Mouse (Mus musculus) T-helper 17 cell (primary cell): ENCODE results near the gene Gm14391.
"Not testable (repeated sequence)": the region's sequence is repeated elsewhere in the genome, so short reads cannot be mapped to it uniquely, and the experiment has no call there.

Source experiments
- in situ Hi-C, 2 experiments: fragments of 300-600 bp; cut with MboI, MseI; formaldehyde crosslinking; loops; 1 replicate in 1 of 2; 2 replicates in 1 of 2; pipeline ENCODE4 v1.15.1; 2025; ENCODE audit warnings: high pct_unique_total_duplicates in 2 of 2

The Gm14391 gene

DNA sequence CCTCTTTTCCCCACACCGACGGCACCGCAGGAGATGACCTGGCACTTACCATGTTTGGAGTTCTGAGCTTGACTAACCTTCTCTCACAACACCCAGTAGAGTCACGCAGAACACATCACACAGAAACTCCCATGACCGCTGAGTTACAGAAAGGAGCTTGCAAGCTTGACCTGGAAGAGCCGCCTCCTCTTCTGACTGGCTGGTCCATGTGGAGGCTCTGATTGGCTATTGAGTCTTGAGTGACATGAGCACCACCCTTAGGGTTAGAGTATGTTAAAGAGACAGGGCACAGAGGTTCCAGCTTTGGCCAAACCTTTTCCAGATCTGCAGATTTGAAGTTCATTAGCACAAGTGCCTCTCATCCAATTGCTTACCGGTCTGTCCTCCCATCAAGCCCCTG lies at the start of gene Gm14391:
TSS of gene Gm14391 (minus strand) at position 186 of the 400 bp plus-strand sequence.
- in situ Hi-C loops: loop anchor here in 1 of 2 experiments (10.0 to 25.0 kb wide), 2 partner anchors 52 to 1531 kb away; no protein-coding TSS in a partner anchor

DNA sequence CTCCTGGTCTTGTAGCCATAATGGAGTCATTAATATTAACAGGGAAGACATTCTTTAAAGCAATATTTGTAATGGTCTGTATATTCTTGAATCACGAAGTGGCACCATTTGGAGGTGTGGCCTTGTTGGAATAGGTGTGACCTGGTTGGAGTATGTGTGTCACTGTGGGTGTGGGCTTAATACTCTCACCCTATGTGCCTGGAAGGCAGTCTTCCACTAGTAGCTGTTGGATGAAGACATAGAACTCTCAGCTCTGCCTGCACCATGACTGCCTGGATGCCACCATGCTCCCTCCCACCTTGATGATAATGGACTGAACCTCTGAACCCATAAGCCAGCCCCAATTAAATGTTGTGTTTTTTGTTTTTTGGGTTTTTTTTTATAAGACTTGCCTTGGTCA lies 27.7 kb downstream of the Gm14391 start:
- in situ Hi-C loops: loop anchor here (5.0 to 10.0 kb wide), 4 partner anchors 596 to 1446 kb away; no protein-coding TSS in a partner anchor

DNA sequence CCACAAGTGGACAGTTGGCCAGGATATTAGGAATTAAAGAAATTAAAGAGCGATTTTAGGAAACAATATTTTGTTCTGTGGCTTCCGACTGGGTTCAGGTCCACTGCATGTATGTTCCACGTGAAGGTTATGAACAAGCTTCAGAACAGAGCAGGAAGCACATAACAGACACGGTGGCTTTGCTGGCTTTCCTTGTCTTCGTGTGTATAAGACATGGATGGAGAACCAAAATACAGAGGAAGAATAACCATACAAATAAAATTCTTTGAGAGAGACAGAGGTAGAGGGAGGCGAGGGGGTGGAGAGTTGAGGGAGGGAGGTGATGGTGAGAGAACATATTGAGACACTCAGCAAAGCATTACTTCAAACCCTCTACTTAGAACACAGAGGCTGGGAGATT lies 30.4 kb downstream of the Gm14391 start:
- in situ Hi-C loops: loop anchor here (5.0 to 10.0 kb wide), 4 partner anchors 598 to 1448 kb away; no protein-coding TSS in a partner anchor

DNA sequence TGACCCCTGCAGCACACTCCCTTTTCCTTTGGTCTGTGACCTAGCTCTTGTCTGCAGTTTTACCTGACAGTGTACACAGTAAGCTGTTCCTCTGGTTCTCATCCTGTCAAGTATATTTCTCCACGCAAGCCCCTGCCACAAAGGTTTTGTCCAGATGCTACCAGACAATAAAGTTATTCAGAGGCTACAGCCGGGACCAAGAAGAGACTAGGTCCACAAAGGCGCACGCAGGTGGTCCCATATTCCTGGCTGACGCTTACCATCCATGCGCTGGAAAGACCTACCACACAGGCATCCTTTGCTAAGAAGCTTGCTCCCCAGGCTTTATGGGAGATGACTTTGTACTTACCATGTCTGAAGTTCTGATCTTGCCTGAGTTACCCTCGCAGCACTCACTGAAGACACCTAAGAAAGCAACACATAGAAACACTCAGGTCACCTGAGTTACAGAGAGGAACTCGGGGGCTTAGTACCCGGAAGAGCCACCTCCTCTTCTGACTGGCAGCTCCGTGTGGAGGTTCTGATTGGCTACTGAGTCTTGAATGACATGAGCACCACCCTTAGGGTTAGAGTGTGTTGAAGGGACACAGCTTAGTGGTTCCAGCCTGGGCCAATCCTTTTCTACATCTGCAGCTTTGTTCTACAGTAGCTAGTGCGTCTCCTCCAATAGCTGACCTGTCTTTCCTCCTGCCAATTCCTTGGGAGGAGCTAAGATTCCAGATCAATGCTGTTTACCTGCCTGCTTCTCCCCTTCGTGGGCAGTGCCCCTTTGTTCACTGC lies 31.1 kb downstream of the Gm14391 start, which contains the start of gene Gm14443:
TSS of gene Gm14443 (minus strand) at position 471 of the 780 bp plus-strand sequence.
- in situ Hi-C loops: loop anchor here (5.0 to 10.0 kb wide), 4 partner anchors 599 to 1449 kb away; no protein-coding TSS in a partner anchor

DNA sequence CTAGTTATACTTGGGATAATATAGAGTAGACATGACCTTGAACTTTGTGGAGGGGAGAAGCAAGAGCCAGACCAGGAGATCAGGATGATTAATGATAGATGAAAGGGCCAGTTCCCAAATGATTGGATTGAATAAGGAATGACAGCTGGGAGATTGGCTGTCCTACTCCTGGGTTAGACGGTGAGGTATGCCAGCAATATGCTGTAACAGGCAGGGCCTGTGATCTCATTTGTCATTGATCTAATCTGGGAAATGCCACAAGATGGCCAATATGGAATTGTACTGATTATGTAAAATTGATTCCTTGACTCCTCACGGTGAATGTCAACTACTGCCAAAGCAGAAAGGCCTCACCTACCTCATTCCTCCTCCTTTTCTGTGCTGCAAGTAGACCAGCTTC lies 32.7 kb downstream of the Gm14391 start:
- in situ Hi-C loops: loop anchor here (10.0 to 25.0 kb wide), 9 partner anchors 438 to 1451 kb away; partner anchors contain the start of genes Gm11007 (in 1 of the 2), Gm14434 (in 1 of the 2) and Gm6710 (in 1 of the 2)

DNA sequence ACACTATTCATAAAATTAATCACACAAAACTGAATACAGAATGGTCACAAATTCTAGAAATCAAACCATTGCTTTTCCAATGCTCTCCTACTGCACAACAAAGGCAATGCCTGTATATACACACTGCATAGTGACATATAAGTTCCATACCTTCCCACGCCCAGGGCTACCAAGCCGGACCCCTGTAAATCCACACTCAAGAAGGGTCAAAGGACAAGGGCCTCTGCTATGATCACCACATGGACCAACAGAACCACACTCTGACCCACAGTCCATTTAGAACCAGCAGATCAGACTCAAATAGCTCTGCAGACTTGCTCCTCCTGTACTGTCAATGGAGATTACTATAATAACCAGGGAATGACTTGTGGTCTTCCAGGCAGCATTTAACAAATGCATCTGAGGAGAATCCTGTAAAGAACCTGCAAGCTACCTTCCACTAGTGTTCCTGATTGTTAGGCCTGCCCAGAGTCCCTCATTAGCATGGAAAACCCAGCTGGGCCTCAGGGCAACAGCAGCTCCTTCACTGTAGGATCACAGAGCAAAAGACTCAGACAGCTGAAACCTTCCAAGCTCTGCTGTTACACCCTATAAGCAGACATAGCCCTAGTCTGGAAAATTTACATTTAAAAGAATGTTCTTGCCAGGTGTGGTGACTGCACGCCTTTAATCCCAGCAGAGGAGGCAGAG lies 33.7 kb downstream of the Gm14391 start:
- in situ Hi-C loops: loop anchor here (10.0 to 25.0 kb wide), 9 partner anchors 439 to 1452 kb away; partner anchors contain the start of genes Gm11007 (in 1 of the 2), Gm14434 (in 1 of the 2) and Gm6710 (in 1 of the 2)

DNA sequence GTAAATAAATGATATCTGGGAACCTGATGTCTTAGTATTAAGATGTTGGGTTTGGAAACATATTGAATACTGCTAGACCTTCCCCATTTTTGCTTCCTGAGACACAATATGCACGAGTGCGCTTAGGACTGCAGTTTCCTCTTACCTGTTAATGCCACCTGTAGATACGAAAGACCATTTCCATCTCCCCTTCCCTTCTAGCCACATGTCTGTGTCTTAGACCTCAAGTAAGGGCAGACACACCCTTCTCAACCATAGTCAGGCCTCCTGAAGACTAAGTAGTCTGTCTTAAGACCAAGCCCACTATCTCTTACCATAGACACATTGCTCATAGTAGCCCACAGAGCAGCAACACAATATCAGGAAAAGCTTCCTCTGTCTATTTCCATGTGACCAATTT lies 34.6 kb downstream of the Gm14391 start:
- in situ Hi-C loops: loop anchor here (10.0 to 25.0 kb wide), 9 partner anchors 440 to 1453 kb away; partner anchors contain the start of genes Gm11007 (in 1 of the 2), Gm14434 (in 1 of the 2) and Gm6710 (in 1 of the 2)

DNA sequence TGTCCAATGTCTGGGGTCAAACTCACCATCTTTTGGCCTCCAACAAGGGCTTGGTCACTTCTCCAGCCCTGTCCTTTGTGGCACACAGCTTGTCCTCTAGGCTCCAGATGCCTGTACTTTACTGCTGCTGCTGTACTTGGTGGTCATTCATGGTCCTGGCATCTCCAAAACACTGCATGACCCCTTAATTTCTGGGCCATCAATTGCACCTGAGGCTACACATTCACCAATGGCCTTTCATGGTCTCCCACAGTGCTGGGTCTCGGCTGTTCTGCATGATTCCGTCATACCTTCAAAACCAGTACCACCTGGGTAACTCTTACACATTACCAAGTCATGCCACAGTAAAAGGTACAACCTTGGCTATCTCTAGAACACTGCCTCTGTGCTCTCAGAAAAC lies 39.8 kb downstream of the Gm14391 start:
- in situ Hi-C loops: loop anchor here (25.0 kb wide), 6 partner anchors 445 to 1320 kb away; partner anchors contain the start of genes Gm11007 (in 1 of the 2), Gm14434 (in 1 of the 2) and Gm6710 (in 1 of the 2)

DNA sequence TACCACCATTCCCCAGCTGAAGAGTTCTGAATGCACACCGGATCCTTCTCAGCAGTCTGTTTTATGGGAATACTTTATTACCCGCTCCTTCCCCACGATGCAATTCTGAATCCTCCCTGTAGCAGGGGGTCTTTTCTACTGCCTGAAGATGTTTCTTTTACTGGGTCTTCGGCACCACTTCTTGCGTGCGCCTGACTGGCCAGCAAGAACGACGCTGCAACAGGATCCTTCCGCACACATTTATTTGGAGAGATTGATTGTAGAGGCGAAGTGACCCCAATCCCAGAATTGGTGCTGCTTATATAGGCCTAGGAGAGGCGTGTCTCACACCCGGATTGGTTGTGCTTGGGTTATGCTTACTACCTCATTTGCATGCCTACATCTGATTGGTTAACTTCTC lies 41.6 kb downstream of the Gm14391 start:
- in situ Hi-C loops: loop anchor here (25.0 kb wide), 6 partner anchors 447 to 1322 kb away; partner anchors contain the start of genes Gm11007 (in 1 of the 2), Gm14434 (in 1 of the 2) and Gm6710 (in 1 of the 2)

DNA sequence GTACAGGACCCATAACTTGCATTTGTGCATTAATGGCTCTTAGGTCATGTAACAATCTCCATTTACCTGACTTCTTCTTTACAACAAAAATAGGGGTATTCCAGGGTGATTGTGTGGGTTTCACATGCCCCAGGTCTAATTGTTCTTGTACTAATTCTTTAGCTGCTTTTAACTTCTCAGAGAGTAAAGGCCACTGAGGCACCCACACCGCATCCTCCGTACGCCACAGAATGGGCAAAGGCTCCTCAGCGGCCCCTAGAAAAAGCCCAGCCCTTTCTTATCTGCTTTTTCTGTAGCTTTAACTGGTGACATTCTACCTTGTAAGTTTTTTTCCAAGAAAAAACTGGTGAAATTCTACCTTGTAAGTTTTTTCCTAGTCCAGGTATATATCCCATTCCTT lies 45.3 kb downstream of the Gm14391 start:
- in situ Hi-C loops: loop anchor here (25.0 kb wide), 6 partner anchors 451 to 1326 kb away; partner anchors contain the start of genes Gm11007 (in 1 of the 2), Gm14434 (in 1 of the 2) and Gm6710 (in 1 of the 2)

DNA sequence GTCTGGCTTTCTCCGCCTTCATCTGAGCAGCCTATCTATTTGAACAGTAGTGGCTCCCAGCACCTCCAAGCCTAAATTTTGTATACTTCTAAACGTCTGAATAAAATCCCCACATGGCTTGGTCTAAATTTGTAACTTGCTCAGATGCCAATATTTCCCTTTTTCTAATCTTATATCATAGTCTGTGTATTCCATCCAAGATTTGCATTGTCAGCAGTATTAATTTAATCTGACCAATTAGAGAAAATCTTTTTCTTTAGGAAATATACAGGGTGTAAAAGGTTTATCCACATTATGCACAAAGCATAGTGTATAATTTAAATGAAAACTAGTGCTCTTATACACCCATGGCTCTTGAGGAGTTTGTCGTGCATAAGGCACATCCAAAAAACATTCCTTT lies 48.1 kb downstream of the Gm14391 start:
- in situ Hi-C loops: loop anchor here (10.0 to 25.0 kb wide), 7 partner anchors 46 to 1329 kb away; partner anchors contain the start of genes Gm11007 (in 1 of the 2), Gm14391 (in 1 of the 2), Gm14434 (in 1 of the 2) and Gm6710 (in 1 of the 2)

DNA sequence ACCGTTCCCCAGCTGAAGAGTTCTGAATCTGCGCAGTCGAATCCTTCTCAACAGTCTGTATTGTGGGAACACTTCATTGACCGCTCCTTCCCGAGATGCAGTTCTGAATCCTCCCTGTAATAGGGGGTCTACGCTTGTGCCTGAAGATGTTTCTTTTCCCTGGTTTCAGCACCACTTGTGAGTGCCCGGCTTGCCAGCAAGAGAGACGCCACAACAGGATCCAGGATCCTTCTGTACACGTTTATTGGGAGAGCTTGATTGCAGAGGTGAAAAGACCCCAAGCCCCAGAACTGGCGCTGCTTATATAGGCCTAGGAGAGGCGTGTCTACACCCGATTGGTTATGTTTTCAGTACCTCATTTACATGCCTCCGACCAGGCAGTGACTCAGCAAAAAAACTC lies 50.0 kb downstream of the Gm14391 start:
- in situ Hi-C loops: loop anchor here (10.0 to 25.0 kb wide), 7 partner anchors 48 to 1331 kb away; partner anchors contain the start of genes Gm11007 (in 1 of the 2), Gm14391 (in 1 of the 2), Gm14434 (in 1 of the 2) and Gm6710 (in 1 of the 2)

DNA sequence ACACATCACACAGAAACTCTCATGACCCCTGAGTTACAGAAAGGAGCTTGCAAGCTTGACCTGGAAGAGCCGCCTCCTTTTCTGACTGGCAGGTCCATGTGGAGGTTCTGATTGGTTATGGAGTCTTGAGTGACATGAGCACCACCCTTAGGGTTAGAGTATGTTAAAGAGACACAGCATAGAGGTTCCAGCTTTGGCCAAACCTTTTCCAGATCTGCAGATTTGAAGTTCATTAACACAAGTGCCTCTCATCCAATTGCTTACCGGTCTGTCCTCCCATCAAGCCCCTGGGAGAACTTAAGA lies 64.8 kb downstream of the Gm14391 start, which contains the start of gene Gm14399:
TSS of gene Gm14399 (minus strand) at position 20 of the 303 bp plus-strand sequence.
- in situ Hi-C loops: not testable (repeated sequence)

DNA sequence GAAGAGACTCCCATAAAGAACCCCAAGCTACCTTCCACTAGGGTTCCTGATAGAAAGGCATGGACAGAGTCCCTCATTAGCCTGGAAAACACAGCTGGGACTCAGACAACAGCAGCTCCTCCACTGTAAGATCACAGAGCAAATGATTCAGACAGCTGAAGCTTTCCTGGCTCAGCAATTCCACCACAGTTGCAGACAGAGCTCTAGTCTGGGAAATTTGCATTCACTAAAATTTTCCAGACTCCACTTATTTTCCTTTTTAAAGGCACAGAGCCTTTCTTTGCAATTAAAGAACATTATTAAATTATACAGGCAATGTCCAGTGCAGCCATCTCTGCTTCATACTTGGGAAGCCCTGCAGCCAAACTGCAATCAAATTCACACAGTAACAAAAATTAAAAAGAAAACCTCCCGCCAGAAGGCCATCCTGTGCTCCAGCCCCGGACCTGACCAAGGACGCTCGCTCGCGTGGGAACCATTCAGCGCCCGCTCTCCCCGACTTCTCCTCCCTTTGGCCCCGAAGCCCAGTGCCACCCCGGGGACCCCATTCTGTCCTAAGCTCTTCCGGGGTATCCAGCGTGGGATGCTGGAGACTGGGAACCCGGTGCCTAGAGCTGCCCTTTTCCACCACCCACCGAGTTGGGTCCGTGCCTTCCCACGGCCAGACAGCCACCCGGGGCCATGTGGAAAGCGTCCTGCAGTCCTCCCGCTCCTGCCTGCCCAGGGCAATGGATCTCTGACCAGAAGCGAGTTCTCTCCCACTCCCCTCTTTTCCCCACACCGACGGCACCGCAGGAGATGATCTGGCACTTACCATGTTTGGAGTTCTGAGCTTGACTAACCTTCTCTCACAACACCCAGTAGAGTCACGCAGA lies 65.4 kb downstream of the Gm14391 start:
- in situ Hi-C loops: not testable (repeated sequence)
